Mouse (Mus musculus): Measurements from ENCODE around the gene Rnf157. TPM values are rescaled to one million over a fixed set of nuclear protein-coding genes. Genes with fewer than 3 reads are reported as not detected.

The Rnf157 gene
- polyA plus RNA-seq, 1 experiment from 2014 or later: 1.5 TPM

- Histone ChIP-seq H3K36me3 (replicated peaks; ENCODE audit: insufficient read depth, low read length) (no peaks in the 10 kb centered on the region), H3K4me3 (ENCODE audit: low read depth, low read length) (no peak overlapping the region), H3K4me1 (ENCODE audit: insufficient read depth) (peaks cover 18% of the 10 kb centered on the region), H3K4me2 (ENCODE audit: low read depth, low read length) (peak overlapping the region; percentile 24; the same call in 1 of the 2 replicates), H3K27me3 (ENCODE audit: insufficient read depth, low read length) (no peaks in the 10 kb centered on the region), H3K9me3 (ENCODE audit: low read length) (no peaks in the 10 kb centered on the region), H3K9ac (replicated peaks) (no peak overlapping the region; the same call in 1 of the 2 replicates), H3K27ac (ENCODE audit: low read depth) (peak overlapping the region; percentile 81)
- DNase-seq (no peak), ATAC-seq (peak; percentile 13)
- 32% methylated on average over 8 of the region's 8 CpGs for WGBS (ENCODE audit: insufficient replicate concordance)
- TF ChIP-seq CTCF (IDR thresholded peaks at IDR 0.05; ENCODE audit: low read depth) (no peak), EP300 (IDR thresholded peaks at IDR 0.05; ENCODE audit: low read depth) (no peak)
Measured at GRCm38 (mm10) chr11:116424621-116425407, 12.0 kb upstream of the Rnf157 start.

GRCm38 (mm10) chr11:116423782-116424620 lies 11.2 kb upstream of the Rnf157 start:
- ATAC-seq: peak; percentile 76
- DNase-seq: peak; percentile 47
- H3K4me3 ChIP-seq (ENCODE audit: low read depth, low read length): no peak overlapping the region
- H3K27me3 ChIP-seq (ENCODE audit: insufficient read depth, low read length): no peaks in the 10 kb centered on the region
- TF ChIP-seq CTCF (IDR thresholded peaks at IDR 0.05; ENCODE audit: low read depth) (no peak), EP300 (IDR thresholded peaks at IDR 0.05; ENCODE audit: low read depth) (no peak)
- no peaks in the 10 kb centered on the region for H3K36me3 ChIP-seq (replicated peaks; ENCODE audit: insufficient read depth, low read length)
- H3K4me2 ChIP-seq (ENCODE audit: low read depth, low read length): peak overlapping the region; percentile 24
- H3K9ac ChIP-seq (replicated peaks): no peak overlapping the region; the same call in 1 of the 2 replicates
- peaks cover 10% of the 10 kb centered on the region for H3K4me1 ChIP-seq (ENCODE audit: insufficient read depth)
- WGBS (ENCODE audit: insufficient replicate concordance): 42% methylated on average over 10 of the region's 10 CpGs
- H3K27ac ChIP-seq (ENCODE audit: low read depth): peak overlapping the region; percentile 81
- H3K9me3 ChIP-seq (ENCODE audit: low read length): no peaks in the 10 kb centered on the region

GRCm38 (mm10) chr11:116423214-116423613 lies 10.4 kb upstream of the Rnf157 start:
- no peaks in the 10 kb centered on the region for H3K9me3 ChIP-seq (ENCODE audit: low read length)
- DNase-seq (no peak), ATAC-seq (no peak)
- no peak overlapping the region for H3K4me3 ChIP-seq (ENCODE audit: low read depth, low read length)
- 80% methylated on average over 6 of the region's 6 CpGs for WGBS (ENCODE audit: insufficient replicate concordance)
- no peak overlapping the region for H3K9ac ChIP-seq (replicated peaks)
- H3K27me3 ChIP-seq (ENCODE audit: insufficient read depth, low read length): no peaks in the 10 kb centered on the region
- no peak overlapping the region for H3K4me2 ChIP-seq (ENCODE audit: low read depth, low read length)
- peaks cover 11% of the 10 kb centered on the region; the same call in 1 of the 2 replicates for H3K4me1 ChIP-seq (ENCODE audit: insufficient read depth)
- peak overlapping the region; percentile 81; the same call in 1 of the 2 replicates for H3K27ac ChIP-seq (ENCODE audit: low read depth)
- TF ChIP-seq CTCF (IDR thresholded peaks at IDR 0.05; ENCODE audit: low read depth): no peak
- TF ChIP-seq EP300 (IDR thresholded peaks at IDR 0.05; ENCODE audit: low read depth): no peak
- no peaks in the 10 kb centered on the region for H3K36me3 ChIP-seq (replicated peaks; ENCODE audit: insufficient read depth, low read length)

- Histone ChIP-seq H3K9ac (replicated peaks) (no peak overlapping the region), H3K27ac (ENCODE audit: low read depth) (no peak overlapping the region), H3K36me3 (replicated peaks; ENCODE audit: insufficient read depth, low read length) (no peaks in the 10 kb centered on the region), H3K4me1 (ENCODE audit: insufficient read depth) (peaks cover 11% of the 10 kb centered on the region; the same call in 1 of the 2 replicates), H3K27me3 (ENCODE audit: insufficient read depth, low read length) (no peaks in the 10 kb centered on the region), H3K4me2 (ENCODE audit: low read depth, low read length) (no peak overlapping the region), H3K9me3 (ENCODE audit: low read length) (no peaks in the 10 kb centered on the region), H3K4me3 (ENCODE audit: low read depth, low read length) (no peak overlapping the region)
- DNase-seq (no peak), ATAC-seq (no peak)
- TF ChIP-seq EP300 (IDR thresholded peaks at IDR 0.05; ENCODE audit: low read depth) (no peak), CTCF (IDR thresholded peaks at IDR 0.05; ENCODE audit: low read depth) (no peak)
- 76% methylated on average over 2 of the region's 2 CpGs for WGBS (ENCODE audit: insufficient replicate concordance)
Measured at GRCm38 (mm10) chr11:116422562-116422961, 9.7 kb upstream of the Rnf157 start.

- no peak for ATAC-seq
- Histone ChIP-seq H3K4me1 (ENCODE audit: insufficient read depth) (peaks cover 11% of the 10 kb centered on the region; the same call in 1 of the 2 replicates), H3K27ac (ENCODE audit: low read depth) (no peak overlapping the region), H3K9ac (replicated peaks) (no peak overlapping the region), H3K4me3 (ENCODE audit: low read depth, low read length) (no peak overlapping the region), H3K27me3 (ENCODE audit: insufficient read depth, low read length) (no peaks in the 10 kb centered on the region), H3K9me3 (ENCODE audit: low read length) (no peaks in the 10 kb centered on the region), H3K4me2 (ENCODE audit: low read depth, low read length) (no peak overlapping the region), H3K36me3 (replicated peaks; ENCODE audit: insufficient read depth, low read length) (no peaks in the 10 kb centered on the region)
- no peak for DNase-seq
- TF ChIP-seq CTCF (IDR thresholded peaks at IDR 0.05; ENCODE audit: low read depth) (no peak), EP300 (IDR thresholded peaks at IDR 0.05; ENCODE audit: low read depth) (no peak)
- WGBS (ENCODE audit: insufficient replicate concordance): 78% methylated on average over 6 of the region's 6 CpGs
Measured at GRCm38 (mm10) chr11:116421102-116421501, 8.3 kb upstream of the Rnf157 start.

All from liver, postnatal 0 days (tissue).